Mouse (Mus musculus) T-helper 1 cell (primary cell): ENCODE measurements around the gene Cse1l.

Source experiments
- in situ Hi-C: fragments of 300-600 bp; cut with MboI, MseI; formaldehyde crosslinking; loops from one replicate; pipeline ENCODE4 v1.15.1; 2025; ENCODE audit warnings: high pct_unique_total_duplicates

Gene Cse1l

GRCm38 (mm10) chr2:166900792-166901505 is 4.9 kb upstream of the Cse1l start:
- in situ Hi-C loops = no loop called here

GRCm38 (mm10) chr2:166903719-166904282 is 2.0 kb upstream of the Cse1l start:
- in situ Hi-C loops = no loop called here

- in situ Hi-C loops = no loop called here
Observed at GRCm38 (mm10) chr2:166906523-166907182, 813 bp downstream of the Cse1l start.

- in situ Hi-C loops = no loop called here
Observed at GRCm38 (mm10) chr2:166909729-166910128, 3.9 kb downstream of the Cse1l start.

GRCm38 (mm10) chr2:166910536-166910935 is 4.7 kb downstream of the Cse1l start:
- in situ Hi-C loops = no loop called here

GRCm38 (mm10) chr2:166923971-166924370 is 18.1 kb downstream of the Cse1l start:
- in situ Hi-C loops = loop anchor here (5.0 kb wide), 1 partner anchor 103 kb away; no protein-coding TSS in a partner anchor

GRCm38 (mm10) chr2:166933943-166934342 is 28.1 kb downstream of the Cse1l start:
- in situ Hi-C loops = no loop called here

- in situ Hi-C loops = no loop called here
Observed at GRCm38 (mm10) chr2:166934416-166934815, 28.6 kb downstream of the Cse1l start.

- in situ Hi-C loops = no loop called here
Observed at GRCm38 (mm10) chr2:166935582-166935981, 29.7 kb downstream of the Cse1l start.

- in situ Hi-C loops = no loop called here
Observed at GRCm38 (mm10) chr2:166936166-166936565, 30.3 kb downstream of the Cse1l start.

- in situ Hi-C loops = no loop called here
Observed at GRCm38 (mm10) chr2:166943146-166943545, 37.3 kb downstream of the Cse1l start.

- in situ Hi-C loops = no loop called here
Observed at GRCm38 (mm10) chr2:166944346-166944745, 38.5 kb downstream of the Cse1l start.

- in situ Hi-C loops = no loop called here
Observed at GRCm38 (mm10) chr2:166945456-166945855, 39.6 kb downstream of the Cse1l start.

- in situ Hi-C loops = no loop called here
Observed at GRCm38 (mm10) chr2:166948246-166948645, 42.4 kb downstream of the Cse1l start.

GRCm38 (mm10) chr2:166948936-166949335 is 43.1 kb downstream of the Cse1l start:
- in situ Hi-C loops = no loop called here

GRCm38 (mm10) chr2:166950853-166951648 is 45.2 kb downstream of the Cse1l start:
- in situ Hi-C loops = no loop called here

- in situ Hi-C loops = no loop called here
Observed at GRCm38 (mm10) chr2:166952151-166952550, 46.3 kb downstream of the Cse1l start.

GRCm38 (mm10) chr2:166956805-166957204 is 51.0 kb downstream of the Cse1l start:
- in situ Hi-C loops = loop anchor here (5.0 kb wide), 1 partner anchor 45 kb away; no protein-coding TSS in a partner anchor

GRCm38 (mm10) chr2:166960648-166961330 is 54.9 kb downstream of the Cse1l start:
- in situ Hi-C loops = no loop called here

- in situ Hi-C loops = no loop called here
Observed at GRCm38 (mm10) chr2:166963257-166963656, 57.4 kb downstream of the Cse1l start.

- in situ Hi-C loops = no loop called here
Observed at GRCm38 (mm10) chr2:166964773-166965172, 58.9 kb downstream of the Cse1l start.
